Mouse (Mus musculus) testis, adult 2 months (tissue): ENCODE data around the gene Rplp0.
A peak's percentile ranks its signal among the peaks of the same experiment; 100 is the strongest.

Experiments
- CTCF ChIP-seq: fragments of 200-500 bp; IDR thresholded peaks from 2 replicates; pipeline ENCODE4 v1.5.1; 2012; ENCODE audit warnings: low read depth, mild to moderate bottlenecking, inconsistent platforms, low read length, moderate library complexity; ENCODE audit not compliant: control insufficient read depth, insufficient read depth, insufficient replicate concordance
- POLR2A ChIP-seq: fragments of 200-500 bp; IDR thresholded peaks from 2 replicates; pipeline ENCODE4 v1.6.1; 2012; ENCODE audit warnings: low read depth, mild to moderate bottlenecking, inconsistent platforms, low read length, moderate library complexity; ENCODE audit not compliant: control insufficient read depth

DNA sequence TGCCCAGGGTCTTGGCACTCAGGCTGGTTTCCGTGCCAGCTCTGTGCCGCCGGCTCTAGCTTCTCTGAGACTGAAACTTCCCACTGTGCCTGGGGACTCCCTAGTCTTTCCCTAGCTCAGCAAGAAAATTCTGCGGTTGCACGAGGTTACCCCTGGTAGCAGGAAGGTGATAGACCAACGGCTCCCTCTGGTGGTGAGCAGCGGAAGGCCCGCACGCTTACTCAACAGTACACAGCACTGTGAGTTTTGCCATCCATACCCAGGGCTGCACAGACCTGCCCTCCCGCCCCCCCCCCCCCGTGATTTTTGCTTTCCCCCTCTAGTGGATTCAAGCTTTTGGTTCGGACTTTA, 20.6 kb upstream of the Rplp0 start:
- peak; percentile 88; the same call in 1 of the 2 replicates for TF ChIP-seq CTCF
- TF ChIP-seq POLR2A: no peak
